Mouse (Mus musculus) midbrain, embryonic 12.5 days (tissue): Measurements from ENCODE around the gene Cpb2. TPM values are rescaled to one million over a fixed set of nuclear protein-coding genes. Genes with fewer than 3 reads are reported as not detected.

Experiments
- ATAC-seq: fragments of 200-750 bp; cut with Nextera tagmentation; 2 replicates; pipeline ENCODE4 v1.8.0; 2017; ENCODE audit warnings: low read depth, moderate TSS enrichment, moderate library complexity; ENCODE audit not compliant: low FRiP score
- H3K27ac ChIP-seq: fragments of 300-500 bp; sonication (generic); replicated peaks from 2 replicates; pipeline ENCODE4 v1.5.1; 2016; ENCODE audit warnings: mild to moderate bottlenecking
- H3K27me3 ChIP-seq: fragments of 300-500 bp; sonication (generic); 2 replicates; pipeline ENCODE4 v1.6.1; 2016; ENCODE audit warnings: mild to moderate bottlenecking
- H3K36me3 ChIP-seq: fragments of 300-500 bp; sonication (generic); 2 replicates; pipeline ENCODE4 v1.6.1; 2016
- H3K4me1 ChIP-seq: fragments of 300-500 bp; sonication (generic); 2 replicates; pipeline ENCODE4 v1.6.1; 2016
- H3K4me2 ChIP-seq: fragments of 300-500 bp; sonication (generic); replicated peaks from 2 replicates; pipeline ENCODE4 v1.6.1; 2016; ENCODE audit warnings: mild to moderate bottlenecking, moderate library complexity
- H3K4me3 ChIP-seq: fragments of 300-500 bp; sonication (generic); 2 replicates; pipeline ENCODE4 v1.5.1; 2016; ENCODE audit warnings: mild to moderate bottlenecking
- H3K9ac ChIP-seq: fragments of 300-500 bp; sonication (generic); replicated peaks from 2 replicates; pipeline ENCODE4 v1.6.1; 2016; ENCODE audit warnings: mild to moderate bottlenecking, moderate library complexity
- H3K9me3 ChIP-seq: fragments of 300-500 bp; sonication (generic); 2 replicates; pipeline ENCODE4 v1.6.1; 2016; ENCODE audit warnings: mild to moderate bottlenecking
- WGBS: fragments of 180-500 bp; shearing (Covaris S2); methylation state at CpG from one replicate; pipeline ENCODE4 v1.1.7; 2016; 5-methylcytosine and 5-hydroxymethylcytosine counted together
- polyA plus RNA-seq: library from polyadenylated mRNA; unstranded; fragments of >200 nt; fragmentation: Nextera tagmentation; extraction: Ambion mirVana; gene quantifications from 2 replicates; pipeline ENCODE4 v1.2.1, GENCODE M21; 2016

Gene Cpb2
- polyA plus RNA-seq, 1 experiment from 2014 or later, result not detected

DNA sequence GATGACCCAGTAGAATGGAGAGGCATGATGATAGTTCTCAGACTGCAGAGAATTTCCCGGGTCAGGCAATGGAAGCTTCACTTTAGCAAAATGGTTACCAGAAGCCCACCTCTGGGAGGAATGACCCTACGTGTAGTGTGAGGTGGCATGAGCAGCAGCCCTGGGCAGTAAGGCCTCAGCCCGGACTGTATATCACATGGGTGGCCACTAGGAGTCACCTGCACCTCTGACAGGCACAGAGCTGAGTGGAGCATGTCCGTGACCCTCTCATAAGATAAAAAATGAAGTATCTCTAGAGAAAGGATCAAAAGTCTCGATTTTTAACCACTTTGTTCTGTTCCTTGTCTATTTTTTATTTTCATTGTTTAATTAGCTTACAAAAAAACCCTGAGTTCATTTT lies 14.4 kb downstream of the Cpb2 start:
- Histone ChIP-seq H3K27ac (no peak overlapping the region), H3K36me3 (no peaks in the 10 kb centered on the region), H3K9me3 (no peaks in the 10 kb centered on the region), H3K27me3 (no peaks in the 10 kb centered on the region), H3K4me2 (no peak overlapping the region), H3K9ac (no peak overlapping the region), H3K4me1 (no peaks in the 10 kb centered on the region; the same call in 1 of the 2 replicates), H3K4me3 (no peak overlapping the region)
- 51% methylated on average over 5 of the region's 5 CpGs for whole genome bisulfite sequencing
- ATAC-seq, result no peak

DNA sequence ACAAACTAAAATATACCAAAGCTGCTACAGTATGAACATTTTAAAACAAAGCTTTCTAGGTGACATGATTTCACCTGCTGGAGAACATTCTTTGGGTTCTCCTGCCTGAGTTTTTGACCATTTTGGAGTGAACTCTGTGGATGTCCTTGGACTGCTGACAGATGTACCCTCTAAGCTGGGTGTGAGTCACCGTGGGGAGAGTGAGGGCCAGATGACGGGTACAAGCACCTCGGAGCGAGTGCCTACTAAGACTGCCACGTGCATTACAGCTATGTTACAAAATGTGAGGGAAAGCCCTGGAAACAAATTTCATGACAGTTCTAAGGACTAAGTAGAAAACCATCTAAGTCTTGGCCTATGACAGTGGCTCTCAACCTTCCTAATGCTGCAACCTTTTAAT lies 27.4 kb downstream of the Cpb2 start:
- no peak for ATAC-seq
- Histone ChIP-seq H3K4me2 (no peak overlapping the region), H3K4me1 (no peaks in the 10 kb centered on the region), H3K9ac (no peak overlapping the region), H3K27me3 (no peaks in the 10 kb centered on the region), H3K9me3 (no peaks in the 10 kb centered on the region), H3K36me3 (no peaks in the 10 kb centered on the region), H3K27ac (no peak overlapping the region), H3K4me3 (no peak overlapping the region)
- 94% methylated on average over 5 of the region's 5 CpGs for WGBS

DNA sequence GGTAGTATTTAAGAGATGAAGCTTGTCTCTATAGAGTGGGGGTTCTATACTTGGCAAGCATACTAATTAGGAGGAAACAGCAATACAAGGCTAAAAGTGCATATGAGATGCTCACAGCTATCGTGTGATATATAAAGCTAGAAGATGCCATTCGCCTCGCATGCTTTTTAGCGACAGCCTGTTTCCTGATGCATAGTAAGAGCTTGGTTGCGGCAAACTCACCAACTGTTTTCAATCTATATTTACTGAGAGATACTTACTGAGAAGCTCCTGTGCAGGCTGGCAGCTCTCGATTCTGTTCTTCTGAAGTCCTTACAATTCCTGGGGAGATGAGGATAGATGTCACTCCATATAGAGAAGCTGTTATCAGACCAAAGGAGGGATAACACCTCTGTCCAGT lies 37.6 kb downstream of the Cpb2 start:
- Histone ChIP-seq H3K9me3 (no peaks in the 10 kb centered on the region), H3K4me2 (no peak overlapping the region), H3K27me3 (peaks cover 3% of the 10 kb centered on the region; the same call in 1 of the 2 replicates), H3K9ac (no peak overlapping the region), H3K4me3 (no peak overlapping the region), H3K27ac (no peak overlapping the region), H3K36me3 (no peaks in the 10 kb centered on the region), H3K4me1 (peaks cover 4% of the 10 kb centered on the region)
- 92% methylated on average over 6 of the region's 6 CpGs for WGBS
- no peak for ATAC-seq

DNA sequence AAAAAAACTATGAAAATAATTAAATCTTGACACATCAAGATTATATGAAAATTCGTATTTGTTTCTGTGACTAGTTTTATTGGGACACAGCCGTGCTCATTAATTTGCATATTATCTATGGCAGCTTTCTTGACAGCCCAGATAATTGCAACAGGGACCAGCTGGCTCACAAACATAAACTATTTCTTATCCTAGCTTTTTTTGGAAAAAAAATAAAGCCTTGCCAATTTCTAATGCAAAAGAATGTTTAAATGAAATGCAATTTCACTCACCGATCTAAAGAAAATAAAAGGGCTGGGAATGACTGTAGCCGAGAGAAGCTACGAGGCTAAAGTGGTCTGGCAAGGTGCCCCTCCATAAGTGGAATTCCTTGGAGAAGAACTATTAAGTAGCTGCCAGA lies 38.3 kb downstream of the Cpb2 start:
- Histone ChIP-seq H3K4me3 (no peak overlapping the region), H3K4me2 (no peak overlapping the region), H3K36me3 (no peaks in the 10 kb centered on the region), H3K27ac (no peak overlapping the region), H3K4me1 (peaks cover 10% of the 10 kb centered on the region), H3K9me3 (no peaks in the 10 kb centered on the region), H3K9ac (no peak overlapping the region), H3K27me3 (peaks cover under 1% of the 10 kb centered on the region; the same call in 1 of the 2 replicates)
- 79% methylated on average over 5 of the region's 5 CpGs for WGBS
- ATAC-seq, result no peak

DNA sequence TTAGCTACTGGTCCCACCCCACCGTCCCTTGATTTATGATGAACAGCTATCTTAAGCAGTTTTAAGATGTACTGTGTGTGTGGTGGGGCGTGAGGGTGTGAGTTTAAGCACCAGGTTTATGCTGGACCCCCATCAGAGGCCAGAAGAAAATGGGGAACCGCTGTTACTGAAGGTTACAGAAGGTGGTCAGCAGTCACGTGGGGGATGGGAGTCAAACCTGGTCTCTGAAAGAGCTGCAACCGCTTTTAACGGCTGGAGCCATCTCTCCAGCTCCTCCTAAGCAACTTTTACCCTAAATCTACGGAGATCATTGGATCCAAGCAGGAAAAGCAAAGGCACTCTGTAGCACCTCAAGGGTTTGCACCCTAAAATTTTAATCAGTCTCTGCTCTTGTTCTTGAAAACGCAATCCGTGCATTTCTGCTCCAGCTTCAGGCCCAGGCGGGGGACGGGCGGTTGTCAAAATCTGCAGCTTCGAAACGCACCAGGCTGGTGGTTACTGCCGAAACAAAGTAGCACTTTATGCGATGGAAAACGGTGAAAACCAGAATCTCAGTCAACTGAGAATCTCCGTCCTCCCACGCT lies 41.6 kb downstream of the Cpb2 start:
- peak; percentile 58 for ATAC-seq
- H3K4me3 ChIP-seq, result peak overlapping the region; percentile 99
- H3K4me2 ChIP-seq, result peak overlapping the region; percentile 85
- no peaks in the 10 kb centered on the region for H3K9me3 ChIP-seq
- 6% methylated on average over 19 of the region's 19 CpGs for WGBS
- peak overlapping the region; percentile 81 for H3K27ac ChIP-seq
- peak overlapping the region; percentile 65 for H3K9ac ChIP-seq
- H3K4me1 ChIP-seq, result peaks cover 14% of the 10 kb centered on the region
- no peaks in the 10 kb centered on the region for H3K36me3 ChIP-seq
- H3K27me3 ChIP-seq, result no peaks in the 10 kb centered on the region

DNA sequence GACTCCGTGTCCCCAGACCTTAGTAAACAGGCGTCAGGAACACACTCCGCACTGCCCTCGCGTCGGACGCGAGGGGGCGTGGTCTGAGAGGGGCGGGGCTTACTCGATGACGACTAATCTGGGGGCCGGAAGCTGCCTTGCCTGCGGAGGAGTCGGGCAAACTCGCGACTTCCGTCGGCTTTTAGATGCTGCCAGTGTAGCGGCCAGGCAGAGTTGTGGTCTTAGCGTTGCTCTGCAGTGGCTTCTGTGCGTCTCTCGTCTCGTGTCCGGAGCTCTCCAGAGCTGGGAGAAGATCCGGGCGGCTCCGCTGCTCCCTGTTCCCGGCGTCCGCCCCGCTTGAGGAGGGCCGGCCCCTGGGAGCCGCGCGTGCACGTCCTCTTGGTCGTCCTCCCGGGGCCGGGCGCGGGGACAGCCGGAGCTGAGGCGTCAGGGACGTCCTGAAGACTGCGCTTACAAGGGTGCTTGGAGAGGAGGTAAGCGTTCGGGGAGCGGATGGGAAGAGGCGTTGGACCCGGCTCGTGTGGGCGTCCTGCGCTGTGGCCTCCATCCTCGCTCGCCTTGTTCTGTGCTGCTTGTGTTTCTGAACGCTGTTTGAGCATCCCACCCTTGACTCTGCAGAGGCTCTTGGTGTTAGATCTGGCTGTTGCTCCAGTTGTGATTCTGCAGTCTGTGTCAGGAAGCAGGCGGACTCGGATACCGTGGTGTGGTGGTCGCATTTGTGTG lies 42.3 kb downstream of the Cpb2 start, which contains the start of gene Zc3h13:
Zc3h13 (plus strand) TSS at position 181 of the 723 bp plus-strand sequence.
- Histone ChIP-seq H3K9me3 (no peaks in the 10 kb centered on the region), H3K9ac (peak within 1 kb of the TSS; percentile 91), H3K4me1 (peaks cover 14% of the 10 kb centered on the region), H3K4me3 (peak within 1 kb of the TSS; percentile 99), H3K36me3 (no peaks in the 10 kb centered on the region), H3K27ac (peak within 1 kb of the TSS; percentile 81), H3K27me3 (no peaks in the 10 kb centered on the region), H3K4me2 (peak within 1 kb of the TSS; percentile 85)
- WGBS, result under 1% methylated on average over 61 of the region's 61 CpGs
- ATAC-seq, result peak; percentile 98

DNA sequence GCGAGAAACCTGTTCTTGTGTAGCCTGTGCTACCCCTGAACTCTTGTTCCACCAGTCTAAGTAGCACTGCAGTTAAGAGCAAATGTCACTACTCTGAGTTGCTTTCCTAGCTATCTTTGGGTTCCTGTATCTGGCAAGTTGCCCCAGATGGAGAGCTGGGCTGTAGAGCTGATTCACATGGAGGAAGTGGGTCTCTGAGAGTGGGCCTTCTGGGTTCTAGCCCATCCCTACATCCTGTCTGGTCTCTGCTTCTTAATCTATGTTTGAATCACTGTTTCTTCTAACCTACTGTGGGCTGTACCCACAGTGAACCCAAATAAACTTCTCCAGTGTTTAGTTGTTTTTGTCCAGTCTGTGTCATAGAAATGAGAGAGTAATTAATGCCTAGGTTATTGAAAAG lies 59.0 kb downstream of the Cpb2 start:
- H3K4me2 ChIP-seq, result no peak overlapping the region
- H3K9ac ChIP-seq, result no peak overlapping the region
- H3K27me3 ChIP-seq, result no peaks in the 10 kb centered on the region
- H3K4me3 ChIP-seq, result no peak overlapping the region
- H3K9me3 ChIP-seq, result no peaks in the 10 kb centered on the region
- no peak overlapping the region for H3K27ac ChIP-seq
- H3K36me3 ChIP-seq, result no peaks in the 10 kb centered on the region
- WGBS, result 100% methylated on average over 1 of the region's 1 CpGs
- ATAC-seq, result no peak
- H3K4me1 ChIP-seq, result no peaks in the 10 kb centered on the region

DNA sequence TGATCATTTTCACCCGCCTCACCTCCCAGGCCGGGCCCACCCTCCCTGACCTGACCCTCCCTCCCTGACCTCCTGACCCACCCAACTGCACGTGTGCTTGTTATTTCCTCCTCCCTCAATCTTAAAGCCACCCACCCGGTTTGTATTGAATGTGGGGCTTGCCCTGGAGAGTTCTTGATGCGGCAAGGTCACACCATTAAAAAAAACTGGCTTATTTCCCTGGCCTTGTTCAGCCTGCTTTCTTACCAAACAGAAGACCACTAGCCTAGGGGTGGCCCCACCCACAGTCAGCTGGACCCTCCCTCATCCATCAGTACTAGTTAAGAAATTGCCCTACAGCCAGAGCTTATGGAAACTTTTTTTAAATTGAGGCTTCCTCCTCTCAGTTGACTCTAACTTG lies 61.7 kb downstream of the Cpb2 start:
- Histone ChIP-seq H3K27ac (no peak overlapping the region), H3K9me3 (no peaks in the 10 kb centered on the region), H3K27me3 (no peaks in the 10 kb centered on the region), H3K9ac (no peak overlapping the region), H3K4me2 (no peak overlapping the region), H3K4me3 (no peak overlapping the region), H3K4me1 (no peaks in the 10 kb centered on the region), H3K36me3 (no peaks in the 10 kb centered on the region)
- no peak for ATAC-seq
- 35% methylated on average over 5 of the region's 5 CpGs for WGBS

DNA sequence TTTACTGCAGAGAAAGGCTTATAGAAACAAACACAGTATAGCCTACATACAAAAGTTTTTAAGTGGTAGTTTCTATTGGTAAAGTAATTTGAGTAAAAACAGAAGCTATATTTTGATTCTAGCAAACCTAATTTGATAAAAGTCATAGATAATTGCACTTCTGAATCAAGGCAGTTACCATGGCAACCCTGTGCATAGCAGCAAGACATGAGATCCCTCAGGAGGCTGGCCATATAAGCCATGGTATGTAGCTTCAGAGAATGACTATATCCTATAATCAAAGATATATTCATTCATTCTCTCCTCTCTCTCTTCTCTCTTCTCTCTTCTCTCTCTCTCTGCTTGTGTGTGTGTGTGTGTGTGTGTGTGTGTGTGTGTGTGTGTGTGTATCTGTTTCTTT lies 65.8 kb downstream of the Cpb2 start:
- H3K27ac ChIP-seq, result no peak overlapping the region
- H3K9ac ChIP-seq, result no peak overlapping the region
- no peak overlapping the region for H3K4me2 ChIP-seq
- H3K27me3 ChIP-seq, result no peaks in the 10 kb centered on the region
- H3K9me3 ChIP-seq, result no peaks in the 10 kb centered on the region
- ATAC-seq, result no peak
- no peaks in the 10 kb centered on the region for H3K4me1 ChIP-seq
- no peak overlapping the region for H3K4me3 ChIP-seq
- H3K36me3 ChIP-seq, result no peaks in the 10 kb centered on the region

DNA sequence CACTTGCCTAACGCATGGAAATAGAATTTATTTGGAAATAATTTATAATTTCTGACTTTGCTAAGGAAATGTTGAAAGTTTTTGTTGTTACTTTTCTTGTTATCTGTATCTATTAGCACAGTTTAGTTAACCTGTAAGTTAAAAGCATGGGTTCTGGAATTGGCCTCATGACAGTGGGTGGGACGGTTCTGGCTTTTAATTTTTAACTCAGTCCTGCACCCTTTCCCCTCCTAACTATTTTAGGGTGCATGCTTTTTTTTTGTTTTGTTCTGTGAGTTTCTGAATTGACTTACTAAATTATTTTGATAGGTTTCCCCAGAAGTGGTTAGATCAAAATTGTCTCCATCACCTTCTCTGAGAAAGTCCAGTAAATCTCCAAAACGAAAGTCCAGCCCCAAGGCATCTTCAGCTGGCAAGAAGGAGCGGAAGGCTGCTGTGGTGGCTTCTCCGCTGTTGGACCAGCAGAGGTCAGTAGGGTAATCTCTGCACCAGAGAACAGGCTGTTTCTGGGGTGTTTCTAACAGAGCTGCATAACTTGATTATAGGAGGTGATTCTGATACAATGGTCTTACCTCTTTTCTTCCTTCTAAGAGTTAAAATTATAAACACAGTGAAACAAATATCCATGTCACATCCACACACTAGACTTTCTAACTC lies 67.4 kb downstream of the Cpb2 start:
- Histone ChIP-seq H3K36me3 (no peaks in the 10 kb centered on the region), H3K4me2 (no peak overlapping the region), H3K4me1 (no peaks in the 10 kb centered on the region), H3K9me3 (no peaks in the 10 kb centered on the region), H3K27me3 (no peaks in the 10 kb centered on the region), H3K27ac (no peak overlapping the region), H3K9ac (no peak overlapping the region), H3K4me3 (no peak overlapping the region)
- no peak; the same call in 1 of the 2 replicates for ATAC-seq
- WGBS, result 67% methylated on average over 5 of the region's 5 CpGs

DNA sequence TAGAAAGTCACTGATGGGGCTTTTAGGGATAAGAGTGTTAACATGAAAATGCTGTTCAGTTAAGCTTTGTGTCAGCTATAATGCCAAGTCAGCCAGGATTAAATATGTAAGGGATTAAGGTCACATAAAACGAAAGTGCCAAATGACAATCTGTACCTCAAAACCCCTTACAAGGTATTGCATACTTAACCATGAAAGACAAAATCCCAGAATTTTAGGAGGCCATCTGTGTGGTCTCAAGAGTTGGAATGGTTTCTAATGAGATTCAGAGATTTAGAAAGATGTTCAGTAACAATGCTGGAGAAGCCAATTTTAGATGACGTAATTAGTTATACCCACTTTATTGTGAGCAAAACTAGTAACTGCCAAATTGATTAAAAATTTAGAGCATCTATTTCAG lies 72.4 kb downstream of the Cpb2 start:
- no peaks in the 10 kb centered on the region for H3K9me3 ChIP-seq
- H3K4me1 ChIP-seq, result no peaks in the 10 kb centered on the region
- H3K36me3 ChIP-seq, result no peaks in the 10 kb centered on the region
- no peaks in the 10 kb centered on the region for H3K27me3 ChIP-seq
- ATAC-seq, result no peak
- H3K27ac ChIP-seq, result no peak overlapping the region
- H3K4me2 ChIP-seq, result no peak overlapping the region
- no peak overlapping the region for H3K4me3 ChIP-seq
- WGBS, result 65% methylated on average over 2 of the region's 2 CpGs
- no peak overlapping the region for H3K9ac ChIP-seq

DNA sequence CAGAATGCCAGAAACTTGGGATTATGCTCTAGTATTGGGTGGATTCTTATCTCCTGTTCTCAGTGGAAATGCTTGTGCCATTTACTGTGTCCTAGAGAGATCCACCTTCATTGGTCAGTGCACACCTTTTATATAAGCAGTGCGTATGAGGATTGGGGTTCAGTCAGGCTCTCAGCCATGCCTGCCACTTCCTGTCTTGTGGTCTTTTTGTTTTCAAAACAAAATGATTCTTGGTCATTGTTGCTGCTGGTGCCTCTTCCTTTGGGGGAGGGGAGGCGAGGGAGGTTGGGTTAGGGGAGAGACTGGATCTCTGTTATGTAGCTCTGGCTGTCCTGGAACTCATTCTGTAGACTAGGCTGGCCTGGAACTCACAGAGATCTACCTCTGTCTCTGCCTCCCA lies 76.6 kb downstream of the Cpb2 start:
- peaks cover 20% of the 10 kb centered on the region for H3K36me3 ChIP-seq
- no peak overlapping the region for H3K4me2 ChIP-seq
- H3K9ac ChIP-seq, result no peak overlapping the region
- 74% methylated on average over 2 of the region's 2 CpGs for WGBS
- H3K4me1 ChIP-seq, result no peaks in the 10 kb centered on the region
- no peaks in the 10 kb centered on the region for H3K9me3 ChIP-seq
- no peak for ATAC-seq
- H3K4me3 ChIP-seq, result no peak overlapping the region
- no peak overlapping the region for H3K27ac ChIP-seq
- no peaks in the 10 kb centered on the region for H3K27me3 ChIP-seq
